Mouse (Mus musculus) neural tube, embryonic 11.5 days (tissue): ENCODE data around the gene Il4ra. TPM values are rescaled to one million over a fixed set of nuclear protein-coding genes. Genes with fewer than 3 reads are reported as not detected.

ENCODE experiments used
- ATAC-seq: fragments of 200-750 bp; cut with Nextera tagmentation; 2 replicates; pipeline ENCODE4 v1.8.0; 2017; ENCODE audit warnings: moderate number of reproducible peaks, mild to moderate bottlenecking, moderate TSS enrichment, moderate library complexity; ENCODE audit not compliant: insufficient read depth, low FRiP score, low TSS enrichment
- DNase-seq: peaks from one replicate; pipeline ENCODE4 v3.0.0-alpha.2; 2015; ENCODE audit warnings: low spot score
- H3K27ac ChIP-seq: fragments of 300-500 bp; sonication (generic); 2 replicates; pipeline ENCODE4 v1.5.1; 2014; ENCODE audit warnings: low read depth, mild to moderate bottlenecking, low read length
- H3K27me3 ChIP-seq: fragments of 300-500 bp; sonication (generic); 2 replicates; pipeline ENCODE4 v1.6.1; 2014; ENCODE audit warnings: mild to moderate bottlenecking, low read length, mixed read lengths; ENCODE audit not compliant: control insufficient read depth, insufficient read depth
- H3K36me3 ChIP-seq: fragments of 300-500 bp; sonication (generic); 2 replicates; pipeline ENCODE4 v1.6.1; 2014; ENCODE audit warnings: mild to moderate bottlenecking, low read length, moderate library complexity, mixed read lengths; ENCODE audit not compliant: control insufficient read depth, insufficient read depth
- H3K4me1 ChIP-seq: fragments of 300-500 bp; sonication (generic); 2 replicates; pipeline ENCODE4 v1.6.1; 2014; ENCODE audit warnings: low read length, mixed read lengths; ENCODE audit not compliant: control insufficient read depth, insufficient read depth
- H3K4me2 ChIP-seq: fragments of 300-500 bp; sonication (generic); 2 replicates; pipeline ENCODE4 v1.6.1; 2014; ENCODE audit warnings: low read depth, mild to moderate bottlenecking, moderate library complexity
- H3K4me3 ChIP-seq: fragments of 300-500 bp; sonication (generic); 2 replicates; pipeline ENCODE4 v1.5.1; 2014; ENCODE audit warnings: low read depth, low read length
- H3K9ac ChIP-seq: fragments of 300-500 bp; sonication (generic); 2 replicates; pipeline ENCODE4 v1.6.1; 2014; ENCODE audit warnings: mild to moderate bottlenecking, low read length
- H3K9me3 ChIP-seq: fragments of 300-500 bp; sonication (generic); 2 replicates; pipeline ENCODE4 v1.6.1; 2016; ENCODE audit warnings: low read length; ENCODE audit not compliant: control insufficient read depth
- WGBS: fragments of 180-500 bp; shearing (Covaris S2); extraction: QIAGEN DNeasy Blood & Tissue Kit; methylation state at CpG from one replicate; pipeline ENCODE4 v1.1.7; 2014; 5-methylcytosine and 5-hydroxymethylcytosine counted together
- polyA plus RNA-seq: library from polyadenylated mRNA; unstranded; fragments of >200 nt; fragmentation: Nextera tagmentation; extraction: Ambion mirVana; gene quantifications from 2 replicates; pipeline ENCODE4 v1.2.1, GENCODE M21; 2014

The Il4ra gene
- polyA plus RNA-seq, 1 experiment from 2014 or later, result 4.5 TPM

- Histone ChIP-seq H3K36me3 (no peaks in the 10 kb centered on the region), H3K27ac (0 out of 2 replicates have a peak overlapping the region, but pooled peaks have one; percentile 14), H3K4me2 (no peak overlapping the region), H3K9ac (no peak overlapping the region), H3K4me3 (no peak overlapping the region), H3K9me3 (no peaks in the 10 kb centered on the region), H3K4me1 (no peaks in the 10 kb centered on the region), H3K27me3 (no peaks in the 10 kb centered on the region)
- no peak for ATAC-seq
- 87% methylated on average over 6 of the region's 6 CpGs for WGBS
- DNase-seq, result no peak
Observed at GRCm38 (mm10) chr7:125572737-125573136, 20.8 kb downstream of the Il4ra start.

GRCm38 (mm10) chr7:125573849-125574248 is 21.9 kb downstream of the Il4ra start:
- Histone ChIP-seq H3K9me3 (no peaks in the 10 kb centered on the region), H3K4me1 (no peaks in the 10 kb centered on the region), H3K27ac (no peak overlapping the region), H3K4me3 (no peak overlapping the region), H3K36me3 (no peaks in the 10 kb centered on the region), H3K27me3 (no peaks in the 10 kb centered on the region), H3K9ac (no peak overlapping the region), H3K4me2 (no peak overlapping the region)
- WGBS, result 73% methylated on average over 2 of the region's 2 CpGs
- no peak for ATAC-seq
- no peak for DNase-seq

- 84% methylated on average over 3 of the region's 3 CpGs for WGBS
Observed at GRCm38 (mm10) chr7:125574832-125575231, 22.9 kb downstream of the Il4ra start.

GRCm38 (mm10) chr7:125575738-125576540 is 24.0 kb downstream of the Il4ra start:
- Histone ChIP-seq H3K4me2 (no peak overlapping the region), H3K9me3 (no peaks in the 10 kb centered on the region), H3K27ac (no peak overlapping the region), H3K36me3 (no peaks in the 10 kb centered on the region), H3K4me1 (no peaks in the 10 kb centered on the region), H3K4me3 (no peak overlapping the region), H3K27me3 (no peaks in the 10 kb centered on the region), H3K9ac (no peak overlapping the region)
- ATAC-seq (no peak), DNase-seq (no peak)
- WGBS, result 93% methylated on average over 16 of the region's 16 CpGs

More at GRCm38 (mm10) chr7:125574832-125575231, 22.9 kb downstream of the Il4ra start:
- no peak overlapping the region for H3K9ac ChIP-seq
- H3K27ac ChIP-seq, result no peak overlapping the region
- no peak overlapping the region for H3K4me3 ChIP-seq
- H3K36me3 ChIP-seq, result no peaks in the 10 kb centered on the region
- no peaks in the 10 kb centered on the region for H3K27me3 ChIP-seq
- H3K9me3 ChIP-seq, result no peaks in the 10 kb centered on the region
- ATAC-seq (no peak), DNase-seq (no peak)
- H3K4me2 ChIP-seq, result no peak overlapping the region
- H3K4me1 ChIP-seq, result no peaks in the 10 kb centered on the region

GRCm38 (mm10) chr7:125576982-125577381 is 25.1 kb downstream of the Il4ra start:
- Histone ChIP-seq H3K36me3 (no peaks in the 10 kb centered on the region), H3K4me3 (no peak overlapping the region), H3K9ac (no peak overlapping the region), H3K27ac (no peak overlapping the region), H3K4me2 (no peak overlapping the region), H3K27me3 (no peaks in the 10 kb centered on the region), H3K9me3 (no peaks in the 10 kb centered on the region), H3K4me1 (no peaks in the 10 kb centered on the region)
- DNase-seq (no peak), ATAC-seq (no peak)
- 83% methylated on average over 7 of the region's 7 CpGs for WGBS

- Histone ChIP-seq H3K27ac (no peak overlapping the region), H3K4me1 (no peaks in the 10 kb centered on the region), H3K36me3 (no peaks in the 10 kb centered on the region), H3K9me3 (no peaks in the 10 kb centered on the region), H3K9ac (no peak overlapping the region), H3K27me3 (no peaks in the 10 kb centered on the region), H3K4me2 (no peak overlapping the region), H3K4me3 (no peak overlapping the region)
- no peak for DNase-seq
- 93% methylated on average over 11 of the region's 11 CpGs for WGBS
- ATAC-seq, result no peak
Observed at GRCm38 (mm10) chr7:125577486-125578088, 25.7 kb downstream of the Il4ra start.

- ATAC-seq (no peak), DNase-seq (no peak)
- H3K4me3 ChIP-seq, result no peak overlapping the region
- no peaks in the 10 kb centered on the region for H3K4me1 ChIP-seq
- no peaks in the 10 kb centered on the region for H3K27me3 ChIP-seq
- H3K36me3 ChIP-seq, result no peaks in the 10 kb centered on the region
- H3K4me2 ChIP-seq, result no peak overlapping the region
- no peaks in the 10 kb centered on the region for H3K9me3 ChIP-seq
- H3K9ac ChIP-seq, result no peak overlapping the region
- 72% methylated on average over 3 of the region's 3 CpGs for WGBS
- H3K27ac ChIP-seq, result no peak overlapping the region
Observed at GRCm38 (mm10) chr7:125578106-125578505, 26.2 kb downstream of the Il4ra start.

GRCm38 (mm10) chr7:125579545-125580219 is 27.8 kb downstream of the Il4ra start:
- Histone ChIP-seq H3K9ac (no peak overlapping the region), H3K36me3 (no peaks in the 10 kb centered on the region), H3K27me3 (no peaks in the 10 kb centered on the region), H3K4me2 (no peak overlapping the region), H3K9me3 (no peaks in the 10 kb centered on the region), H3K4me3 (no peak overlapping the region), H3K27ac (no peak overlapping the region), H3K4me1 (no peaks in the 10 kb centered on the region)
- WGBS, result 83% methylated on average over 9 of the region's 9 CpGs
- no peak for DNase-seq
- ATAC-seq, result no peak
